Mouse (Mus musculus) intestine, embryonic 16.5 days (tissue): ENCODE data around the gene Gstcd. TPM values are rescaled to one million over a fixed set of nuclear protein-coding genes. Genes with fewer than 3 reads are reported as not detected.

Source experiments
- ATAC-seq: fragments of 200-750 bp; cut with Nextera tagmentation; 2 replicates; pipeline ENCODE4 v1.8.0; 2017; ENCODE audit warnings: moderate TSS enrichment, moderate library complexity
- H3K27ac ChIP-seq: fragments of 300-500 bp; sonication (generic); 2 replicates; pipeline ENCODE4 v1.5.1; 2014; ENCODE audit warnings: mild to moderate bottlenecking, low read length
- H3K27me3 ChIP-seq: fragments of 300-500 bp; sonication (generic); replicated peaks from 2 replicates; pipeline ENCODE4 v1.6.1; 2014; ENCODE audit warnings: low read length, control low read depth, mixed read lengths; ENCODE audit not compliant: control insufficient read depth, insufficient read depth
- H3K36me3 ChIP-seq: fragments of 300-500 bp; sonication (generic); 2 replicates; pipeline ENCODE4 v1.6.1; 2014; ENCODE audit warnings: low read length, control low read depth; ENCODE audit not compliant: control insufficient read depth, insufficient read depth
- H3K4me1 ChIP-seq: fragments of 300-500 bp; sonication (generic); 2 replicates; pipeline ENCODE4 v1.6.1; 2014; ENCODE audit warnings: low read length, control low read depth, mixed read lengths; ENCODE audit not compliant: control insufficient read depth, insufficient read depth
- H3K4me2 ChIP-seq: fragments of 300-500 bp; sonication (generic); 2 replicates; pipeline ENCODE4 v1.6.1; 2014; ENCODE audit warnings: low read depth, low read length, control low read depth
- H3K4me3 ChIP-seq: fragments of 300-500 bp; sonication (generic); 2 replicates; pipeline ENCODE4 v1.5.1; 2014; ENCODE audit warnings: mild to moderate bottlenecking, low read length
- H3K9ac ChIP-seq: fragments of 300-500 bp; sonication (generic); 2 replicates; pipeline ENCODE4 v1.6.1; 2014; ENCODE audit warnings: low read depth, low read length
- H3K9me3 ChIP-seq: fragments of 300-500 bp; sonication (generic); 2 replicates; pipeline ENCODE4 v1.6.1; 2016; ENCODE audit warnings: low read length, control low read depth; ENCODE audit not compliant: control insufficient read depth
- WGBS: fragments of 180-500 bp; shearing (Covaris S2); extraction: QIAGEN DNeasy Blood & Tissue Kit; methylation state at CpG from one replicate; pipeline ENCODE4 v1.1.7; 2014; 5-methylcytosine and 5-hydroxymethylcytosine counted together
- polyA plus RNA-seq: library from polyadenylated mRNA; unstranded; fragments of >200 nt; fragmentation: Nextera tagmentation; extraction: Ambion mirVana; gene quantifications from 2 replicates; pipeline ENCODE4 v1.2.1, GENCODE M21; 2015

Gene Gstcd
- polyA plus RNA-seq, 1 experiment from 2014 or later: 4.8 TPM

DNA sequence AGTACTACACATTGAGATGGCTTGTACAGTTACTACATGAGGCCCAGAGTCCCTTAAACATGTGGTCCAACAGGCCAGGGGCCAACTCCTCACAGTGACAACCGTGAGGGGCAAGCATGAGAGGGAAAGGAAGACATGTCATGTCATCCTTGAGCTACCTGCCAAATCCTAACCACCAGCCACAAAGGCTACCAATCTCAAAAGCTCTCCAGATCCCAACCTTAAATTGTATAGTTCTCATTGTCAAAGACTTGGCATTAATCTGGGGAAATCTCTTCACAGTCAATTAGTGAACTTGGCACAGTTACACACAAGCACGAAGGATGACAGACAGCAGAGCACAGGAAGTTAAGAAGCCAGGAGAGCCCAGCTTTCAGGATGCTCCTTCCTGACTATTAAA, 157.2 kb downstream of the Gstcd start:
- no peak overlapping the region for H3K4me3 ChIP-seq
- H3K36me3 ChIP-seq: no peaks in the 10 kb centered on the region
- WGBS: 61% methylated on average over 2 of the region's 2 CpGs
- no peak overlapping the region for H3K9ac ChIP-seq
- no peak for ATAC-seq
- no peak overlapping the region for H3K27ac ChIP-seq
- no peaks in the 10 kb centered on the region for H3K9me3 ChIP-seq
- 0 out of 2 replicates have a peak, but pooled peaks cover 2% of the 10 kb centered on the region for H3K4me1 ChIP-seq
- H3K27me3 ChIP-seq: no peaks in the 10 kb centered on the region
- no peak overlapping the region for H3K4me2 ChIP-seq

Other genes starting within 250 kb of the Gstcd start
- 28.7 and 31.5 TPM in 2 replicates for gene Npnt, start 141.7 kb downstream of the Gstcd start, polyA plus RNA-seq
- 20.2 and 20.5 TPM in 2 replicates for gene Ints12, start 193 bp downstream of the Gstcd start, polyA plus RNA-seq
- 3.1 and 3.2 TPM in 2 replicates for gene Arhgef38, start 142.9 kb upstream of the Gstcd start, polyA plus RNA-seq
- 146 and 149 TPM in 2 replicates for gene Ppa2, start 218.1 kb upstream of the Gstcd start, polyA plus RNA-seq